Mouse (Mus musculus) stomach, embryonic 16.5 days (tissue): ENCODE results near the gene Apobec3. TPM values are rescaled to one million over a fixed set of nuclear protein-coding genes. Genes with fewer than 3 reads are reported as not detected.
A peak's percentile ranks its signal among the peaks of the same experiment; 100 is the strongest.

Experiments used
- ATAC-seq: fragments of 200-750 bp; cut with Nextera tagmentation; 2 replicates; pipeline ENCODE4 v1.8.0; 2017; ENCODE audit warnings: moderate number of reproducible peaks, moderate TSS enrichment; ENCODE audit not compliant: insufficient read depth, low FRiP score
- H3K27ac ChIP-seq: fragments of 300-500 bp; sonication (generic); 2 replicates; pipeline ENCODE4 v1.5.1; 2014; ENCODE audit warnings: low read length
- H3K27me3 ChIP-seq: fragments of 300-500 bp; sonication (generic); 2 replicates; pipeline ENCODE4 v1.6.1; 2014; ENCODE audit warnings: low read length, control low read depth, mixed read lengths; ENCODE audit not compliant: control insufficient read depth, insufficient read depth
- H3K36me3 ChIP-seq: fragments of 300-500 bp; sonication (generic); 2 replicates; pipeline ENCODE4 v1.6.1; 2014; ENCODE audit warnings: low read length; ENCODE audit not compliant: control insufficient read depth, insufficient read depth
- H3K4me1 ChIP-seq: fragments of 300-500 bp; sonication (generic); 2 replicates; pipeline ENCODE4 v1.6.1; 2014; ENCODE audit warnings: low read length, control low read depth, mixed read lengths; ENCODE audit not compliant: control insufficient read depth, insufficient read depth
- H3K4me2 ChIP-seq: fragments of 300-500 bp; sonication (generic); 2 replicates; pipeline ENCODE4 v1.6.1; 2014; ENCODE audit warnings: low read depth, low read length, mixed read lengths
- H3K4me3 ChIP-seq: fragments of 300-500 bp; sonication (generic); replicated peaks from 2 replicates; pipeline ENCODE4 v1.5.1; 2014; ENCODE audit warnings: mild to moderate bottlenecking, low read length
- H3K9ac ChIP-seq: fragments of 300-500 bp; sonication (generic); 2 replicates; pipeline ENCODE4 v1.6.1; 2014; ENCODE audit warnings: low read length
- H3K9me3 ChIP-seq: fragments of 300-500 bp; sonication (generic); replicated peaks from 2 replicates; pipeline ENCODE4 v1.6.1; 2016; ENCODE audit warnings: low read length, control low read depth; ENCODE audit not compliant: control insufficient read depth
- WGBS: fragments of 180-500 bp; shearing (Covaris S2); extraction: QIAGEN DNeasy Blood & Tissue Kit; methylation state at CpG from one replicate; pipeline ENCODE4 v1.1.7; 2014; 5-methylcytosine and 5-hydroxymethylcytosine counted together
- polyA plus RNA-seq: library from polyadenylated mRNA; unstranded; fragments of >200 nt; fragmentation: Nextera tagmentation; extraction: Ambion mirVana; gene quantifications from 2 replicates; pipeline ENCODE4 v1.2.1, GENCODE M21; 2015

Gene Apobec3
- polyA plus RNA-seq, 1 experiment from 2014 or later, result 31.5 TPM

GRCm38 (mm10) chr15:79873995-79874394, 17.5 kb upstream of the Apobec3 start:
- 39% methylated on average over 2 of the region's 2 CpGs for WGBS
- no peak overlapping the region for H3K4me3 ChIP-seq
- peaks cover 3% of the 10 kb centered on the region; the same call in 1 of the 2 replicates for H3K9me3 ChIP-seq
- no peak overlapping the region for H3K4me2 ChIP-seq
- peaks cover 6% of the 10 kb centered on the region for H3K4me1 ChIP-seq
- H3K27ac ChIP-seq, result no peak overlapping the region
- H3K27me3 ChIP-seq, result no peaks in the 10 kb centered on the region
- H3K9ac ChIP-seq, result no peak overlapping the region
- no peak for ATAC-seq
- no peaks in the 10 kb centered on the region for H3K36me3 ChIP-seq

GRCm38 (mm10) chr15:79875261-79875995, 16.0 kb upstream of the Apobec3 start:
- Histone ChIP-seq H3K4me3 (no peak overlapping the region), H3K27ac (no peak overlapping the region), H3K27me3 (no peaks in the 10 kb centered on the region), H3K4me1 (peaks cover 16% of the 10 kb centered on the region), H3K36me3 (no peaks in the 10 kb centered on the region), H3K4me2 (no peak overlapping the region), H3K9ac (no peak overlapping the region), H3K9me3 (no peaks in the 10 kb centered on the region)
- WGBS, result 87% methylated on average over 18 of the region's 18 CpGs
- ATAC-seq, result no peak

GRCm38 (mm10) chr15:79878725-79879136, 12.7 kb upstream of the Apobec3 start:
- Histone ChIP-seq H3K4me3 (0 out of 2 replicates have a peak overlapping the region, but pooled peaks have one; percentile 1), H3K4me2 (peak overlapping the region; percentile 45), H3K4me1 (peaks cover 21% of the 10 kb centered on the region), H3K9me3 (no peaks in the 10 kb centered on the region), H3K36me3 (no peaks in the 10 kb centered on the region), H3K27me3 (no peaks in the 10 kb centered on the region), H3K9ac (peak overlapping the region; percentile 41; the same call in 1 of the 2 replicates), H3K27ac (peak overlapping the region; percentile 96)
- ATAC-seq, result no peak
- 46% methylated on average over 6 of the region's 6 CpGs for WGBS

- Histone ChIP-seq H3K4me3 (0 out of 2 replicates have a peak overlapping the region, but pooled peaks have one; percentile 1), H3K27ac (peak overlapping the region; percentile 96), H3K36me3 (no peaks in the 10 kb centered on the region), H3K4me2 (peak overlapping the region; percentile 45), H3K9ac (peak overlapping the region; percentile 41), H3K27me3 (no peaks in the 10 kb centered on the region), H3K9me3 (no peaks in the 10 kb centered on the region), H3K4me1 (peaks cover 21% of the 10 kb centered on the region)
- ATAC-seq, result peak; percentile 92
- WGBS, result 16% methylated on average over 13 of the region's 13 CpGs
Observed at GRCm38 (mm10) chr15:79879319-79879718, 12.1 kb upstream of the Apobec3 start.

GRCm38 (mm10) chr15:79880477-79880876, 11.0 kb upstream of the Apobec3 start:
- WGBS, result 80% methylated on average over 3 of the region's 3 CpGs

GRCm38 (mm10) chr15:79882623-79883267, 8.7 kb upstream of the Apobec3 start:
- Histone ChIP-seq H3K9ac (peak overlapping the region; percentile 45), H3K9me3 (no peaks in the 10 kb centered on the region), H3K4me2 (peak overlapping the region; percentile 57), H3K36me3 (no peaks in the 10 kb centered on the region), H3K27me3 (no peaks in the 10 kb centered on the region), H3K27ac (no peak overlapping the region), H3K4me3 (peak overlapping the region; percentile 50), H3K4me1 (peaks cover 21% of the 10 kb centered on the region)
- ATAC-seq, result no peak
- 29% methylated on average over 19 of the region's 19 CpGs for WGBS

More at GRCm38 (mm10) chr15:79880477-79880876, 11.0 kb upstream of the Apobec3 start:
- peaks cover 21% of the 10 kb centered on the region for H3K4me1 ChIP-seq
- no peaks in the 10 kb centered on the region for H3K27me3 ChIP-seq
- no peak overlapping the region for H3K4me2 ChIP-seq
- H3K9ac ChIP-seq, result no peak overlapping the region
- ATAC-seq, result no peak
- no peaks in the 10 kb centered on the region for H3K36me3 ChIP-seq
- H3K27ac ChIP-seq, result no peak overlapping the region
- no peak overlapping the region for H3K4me3 ChIP-seq
- no peaks in the 10 kb centered on the region for H3K9me3 ChIP-seq

GRCm38 (mm10) chr15:79883352-79883822, 8.1 kb upstream of the Apobec3 start:
- ATAC-seq, result peak; percentile 82
- H3K27ac ChIP-seq, result peak overlapping the region; percentile 80
- under 1% methylated on average over 30 of the region's 30 CpGs for WGBS

GRCm38 (mm10) chr15:79884820-79885219, 6.6 kb upstream of the Apobec3 start:
- peaks cover 10% of the 10 kb centered on the region for H3K4me1 ChIP-seq
- WGBS, result 58% methylated on average over 5 of the region's 5 CpGs
- H3K4me2 ChIP-seq, result no peak overlapping the region
- no peaks in the 10 kb centered on the region for H3K9me3 ChIP-seq
- no peak for ATAC-seq
- H3K36me3 ChIP-seq, result no peaks in the 10 kb centered on the region
- no peak overlapping the region for H3K27ac ChIP-seq
- no peaks in the 10 kb centered on the region for H3K27me3 ChIP-seq
- no peak overlapping the region for H3K4me3 ChIP-seq
- no peak overlapping the region for H3K9ac ChIP-seq

More at GRCm38 (mm10) chr15:79883352-79883822, 8.1 kb upstream of the Apobec3 start:
- H3K9ac ChIP-seq, result peak overlapping the region; percentile 64
- H3K4me2 ChIP-seq, result peak overlapping the region; percentile 57
- H3K27me3 ChIP-seq, result no peaks in the 10 kb centered on the region
- H3K4me3 ChIP-seq, result peak overlapping the region; percentile 50
- H3K36me3 ChIP-seq, result no peaks in the 10 kb centered on the region
- peaks cover 21% of the 10 kb centered on the region for H3K4me1 ChIP-seq
- no peaks in the 10 kb centered on the region for H3K9me3 ChIP-seq

- Histone ChIP-seq H3K9me3 (no peaks in the 10 kb centered on the region), H3K4me3 (peak overlapping the region; percentile 60), H3K4me1 (peaks cover 8% of the 10 kb centered on the region), H3K27me3 (no peaks in the 10 kb centered on the region), H3K4me2 (peak overlapping the region; percentile 64), H3K36me3 (no peaks in the 10 kb centered on the region), H3K27ac (peak overlapping the region; percentile 87), H3K9ac (peak overlapping the region; percentile 78)
- WGBS, result 3% methylated on average over 12 of the region's 12 CpGs
- peak; percentile 81 for ATAC-seq
Observed at GRCm38 (mm10) chr15:79892213-79892541, 718 bp downstream of the Apobec3 start.
